Mouse (Mus musculus) E14TG2a.4 (cell line): ENCODE data around the gene Ubqln1.

Experiments
- CTCF ChIP-seq: conservative IDR thresholded peaks from 2 replicates; pipeline ENCODE4 v1.5.1; 2014; ENCODE audit warnings: low read length
- NANOG ChIP-seq: IDR thresholded peaks from 2 replicates; pipeline ENCODE4 v1.6.1; 2014; ENCODE audit warnings: borderline replicate concordance, low read length, mixed read lengths
- POU5F1 ChIP-seq: IDR thresholded peaks from 2 replicates; pipeline ENCODE4 v1.6.1; 2014; ENCODE audit warnings: low read length, borderline replicate concordance

DNA sequence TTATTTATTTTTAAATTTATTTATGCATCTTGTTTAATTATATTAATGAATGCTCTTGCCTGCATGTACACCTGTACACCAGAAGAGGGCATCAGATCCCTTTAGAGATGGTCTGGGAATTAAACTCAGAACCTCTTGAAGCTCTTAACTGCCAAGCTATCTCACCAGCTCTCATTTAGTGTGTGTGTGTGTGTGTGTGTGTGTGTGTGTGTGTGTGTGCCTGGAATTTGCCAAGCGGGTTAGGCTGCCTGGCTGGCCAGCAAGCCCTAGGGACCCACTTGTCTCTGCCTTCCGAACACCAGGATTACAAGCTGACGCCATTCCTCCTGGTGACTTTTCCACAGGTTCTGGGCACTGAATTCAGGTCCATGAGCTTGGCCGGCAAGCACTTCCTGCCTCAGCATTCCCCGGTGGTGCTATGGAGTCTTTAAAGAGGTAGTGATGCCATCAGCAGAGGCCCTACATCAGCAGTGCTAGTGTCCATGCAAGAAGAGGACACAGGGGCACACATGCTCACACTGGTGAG is 66.4 kb downstream of the Ubqln1 start:
- TF ChIP-seq CTCF (peak; percentile 56), POU5F1 (no peak), NANOG (no peak)
